Comparison of ENCODE assay signal across 7 mouse cellular contexts in the genomic region with DNA sequence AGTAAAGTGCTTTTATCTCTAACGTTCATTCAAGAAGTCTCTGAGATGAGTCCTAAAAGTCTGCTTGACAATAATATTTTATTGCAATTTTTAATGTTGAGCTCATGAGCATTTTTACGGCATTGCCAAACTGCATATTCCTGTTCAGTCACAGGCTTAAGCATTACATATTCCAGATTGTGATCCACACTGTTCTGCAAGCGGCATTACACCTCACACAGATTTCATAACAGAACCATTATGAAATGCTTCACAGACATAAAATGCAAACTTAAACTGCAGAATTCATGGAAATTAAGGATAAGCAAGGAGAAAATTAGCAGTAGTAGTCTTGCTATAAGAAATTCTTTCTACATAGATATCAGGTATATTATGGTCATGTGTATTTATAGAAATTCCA.
"Had no signal": no experiment of that assay in that cellular context is flagged by ENCODE, and none has a peak within 500 bp of the region (broad histone marks: within the 10 kb centered on the region; RNA-seq: fewer than 3 reads in every experiment).

No protein-coding gene starts in this region.

- DNase-seq: kidney, adult 2 months; kidney, postnatal 25 days; left cerebral cortex, postnatal 4 days; liver, postnatal 0 days; lung, embryonic 14.5 days; thymus, adult 2 months; thymus, postnatal 14 days had no signal
